Mouse (Mus musculus): Measurements from ENCODE around the gene Cep126. TPM values are rescaled to one million over a fixed set of nuclear protein-coding genes. Genes with fewer than 3 reads are reported as not detected.

The Cep126 gene
- 0.23 and 0.24 TPM in 2 replicates for polyA plus RNA-seq (2015; fragmentation: Nextera tagmentation; extraction: Ambion mirVana)

DNA sequence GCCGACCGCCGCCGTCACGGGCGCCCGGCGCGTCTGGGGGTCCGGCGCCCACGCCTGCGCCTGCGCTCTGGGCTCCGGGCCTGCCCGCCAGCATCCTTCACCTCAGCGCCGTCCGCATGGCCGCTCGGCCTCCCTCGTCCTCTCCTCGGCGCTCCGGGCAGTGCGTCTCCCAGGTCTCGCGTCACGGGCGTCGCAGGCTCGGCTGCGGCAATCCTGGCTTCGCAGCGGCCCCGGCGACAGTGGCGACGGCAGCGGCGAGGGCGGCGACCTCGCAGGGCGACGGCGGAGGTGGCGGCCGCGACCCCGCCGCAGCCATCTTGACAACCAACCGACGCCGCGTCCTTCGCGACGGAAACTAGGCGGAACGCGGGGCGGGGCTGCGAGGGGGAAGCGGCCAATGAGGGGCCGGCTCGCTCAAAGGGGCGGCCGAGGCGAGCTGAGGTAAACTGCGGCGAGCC lies at the start of gene Cep126:
Gene Cep126, minus strand, starts transcription at position 178 of the 458 bp plus-strand sequence.

DNA sequence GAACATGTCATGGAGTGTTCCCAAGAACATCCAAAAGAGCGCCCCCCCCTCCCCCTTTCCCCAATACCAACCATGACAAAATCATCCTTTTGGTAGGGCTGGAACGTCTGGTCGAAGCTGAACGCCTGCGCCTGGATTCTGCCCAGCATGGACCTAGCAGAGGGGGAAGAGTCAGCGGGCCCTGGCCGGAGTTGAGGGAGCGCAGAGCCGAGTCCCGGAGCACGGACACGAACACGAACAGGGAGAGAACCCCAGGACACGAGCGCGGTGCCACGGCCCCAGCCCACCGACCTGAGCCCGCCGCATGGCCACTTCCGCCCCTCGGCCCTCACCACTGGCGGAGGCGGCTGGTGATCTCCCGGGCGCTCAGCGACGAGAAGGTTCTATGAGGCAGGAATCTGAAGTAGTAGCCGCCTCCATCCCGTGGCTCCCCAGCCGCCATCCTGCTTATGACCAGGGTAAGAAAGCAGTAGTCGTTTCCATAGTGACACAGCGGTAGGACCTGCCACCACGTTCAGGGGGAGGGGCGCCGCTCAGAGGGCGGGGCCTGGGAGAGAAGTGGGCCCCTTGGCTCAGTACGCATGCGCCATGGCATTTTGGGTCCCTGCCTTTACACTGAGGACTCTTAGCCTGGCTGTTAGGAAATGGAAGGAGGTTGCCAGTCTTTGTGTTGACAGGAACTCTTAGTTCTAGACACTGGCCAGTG lies 91.6 kb downstream of the Cep126 start, which contains the start of gene Cfap300:
Gene Cfap300, minus strand, starts transcription at position 486 of the 706 bp plus-strand sequence.

Other genes with a start within 250 kb of the Cep126 start
- 4.3 and 6.5 TPM in 2 replicates for gene Yap1, start 129.7 kb downstream of the Cep126 start, polyA plus RNA-seq (2015; fragmentation: Nextera tagmentation; extraction: Ambion mirVana)
- gene Cfap300, start 91.5 kb downstream of the Cep126 start, polyA plus RNA-seq (2015; fragmentation: Nextera tagmentation; extraction: Ambion mirVana) = 1.3 and 1.9 TPM in 2 replicates

Data from spleen, postnatal 0 days (tissue).